Mouse (Mus musculus) midbrain, embryonic 15.5 days (tissue): ENCODE results near the gene Taar6. TPM values are rescaled to one million over a fixed set of nuclear protein-coding genes. Genes with fewer than 3 reads are reported as not detected.

Experiments
- ATAC-seq: fragments of 200-750 bp; cut with Nextera tagmentation; replicated peaks from 2 replicates; pipeline ENCODE4 v1.8.0; 2017; ENCODE audit warnings: moderate TSS enrichment
- H3K27ac ChIP-seq: fragments of 300-500 bp; sonication (generic); 2 replicates; pipeline ENCODE4 v1.5.1; 2015; ENCODE audit warnings: mild to moderate bottlenecking, inconsistent platforms
- H3K27me3 ChIP-seq: fragments of 300-500 bp; sonication (generic); replicated peaks from 2 replicates; pipeline ENCODE4 v1.6.1; 2015; ENCODE audit warnings: inconsistent platforms
- H3K36me3 ChIP-seq: fragments of 300-500 bp; sonication (generic); replicated peaks from 2 replicates; pipeline ENCODE4 v1.6.1; 2015; ENCODE audit warnings: inconsistent platforms
- H3K4me1 ChIP-seq: fragments of 300-500 bp; sonication (generic); 2 replicates; pipeline ENCODE4 v1.6.1; 2015; ENCODE audit warnings: inconsistent platforms
- H3K4me2 ChIP-seq: fragments of 300-500 bp; sonication (generic); 2 replicates; pipeline ENCODE4 v1.6.1; 2015; ENCODE audit warnings: inconsistent platforms, mild to moderate bottlenecking, moderate library complexity
- H3K4me3 ChIP-seq: fragments of 300-500 bp; sonication (generic); 2 replicates; pipeline ENCODE4 v1.5.1; 2015; ENCODE audit warnings: mild to moderate bottlenecking, inconsistent platforms
- H3K9ac ChIP-seq: fragments of 300-500 bp; sonication (generic); 2 replicates; pipeline ENCODE4 v1.6.1; 2015; ENCODE audit warnings: mild to moderate bottlenecking, inconsistent platforms
- H3K9me3 ChIP-seq: fragments of 300-500 bp; sonication (generic); 2 replicates; pipeline ENCODE4 v1.6.1; 2016; ENCODE audit warnings: inconsistent platforms
- WGBS: fragments of 180-500 bp; shearing (Covaris S2); methylation state at CpG from one replicate; pipeline ENCODE4 v1.1.7; 2015; ENCODE audit warnings: mixed read lengths; 5-methylcytosine and 5-hydroxymethylcytosine counted together
- polyA plus RNA-seq: library from polyadenylated mRNA; unstranded; fragments of >200 nt; fragmentation: Nextera tagmentation; extraction: Ambion mirVana; gene quantifications from 2 replicates; pipeline ENCODE4 v1.2.1, GENCODE M21; 2015

The Taar6 gene
- polyA plus RNA-seq, 1 experiment from 2014 or later: not detected

DNA sequence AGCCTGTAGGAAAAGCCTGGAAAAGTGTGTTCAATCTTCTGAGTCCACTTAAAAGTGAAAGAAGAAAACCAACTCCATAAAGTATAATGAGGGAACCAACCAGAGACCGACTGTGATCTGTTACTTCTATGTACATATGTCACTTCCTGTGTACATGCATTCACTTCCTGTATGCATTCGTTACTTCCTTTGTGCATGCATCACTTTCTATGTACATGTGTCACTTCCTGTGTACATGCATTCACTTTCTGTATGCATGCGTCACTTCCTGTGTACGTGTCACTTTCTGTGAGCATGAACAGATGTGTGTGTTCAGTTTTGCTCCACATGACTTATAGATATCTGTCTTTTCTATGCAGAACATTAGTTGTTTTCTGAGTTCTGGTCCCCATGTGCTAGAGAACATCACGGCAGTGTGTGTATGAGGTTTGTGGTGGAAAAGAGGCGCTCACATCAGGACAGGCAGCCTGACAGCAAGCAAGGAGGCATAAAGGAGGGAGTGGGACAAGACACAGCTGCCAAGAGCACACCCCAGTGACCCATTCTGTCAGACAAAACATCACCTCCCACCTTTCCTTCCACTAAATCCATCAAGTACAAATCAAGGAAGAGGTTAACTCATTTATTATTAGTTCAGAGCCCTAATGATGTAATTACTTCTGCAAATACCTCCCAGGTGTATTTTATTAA, 20.4 kb downstream of the Taar6 start:
- Histone ChIP-seq H3K36me3 (no peaks in the 10 kb centered on the region), H3K4me3 (no peak overlapping the region), H3K27me3 (no peaks in the 10 kb centered on the region), H3K9ac (no peak overlapping the region), H3K9me3 (no peaks in the 10 kb centered on the region), H3K4me2 (no peak overlapping the region), H3K4me1 (no peaks in the 10 kb centered on the region), H3K27ac (no peak overlapping the region)
- 93% methylated on average over 6 of the region's 6 CpGs for WGBS
- no peak for ATAC-seq

DNA sequence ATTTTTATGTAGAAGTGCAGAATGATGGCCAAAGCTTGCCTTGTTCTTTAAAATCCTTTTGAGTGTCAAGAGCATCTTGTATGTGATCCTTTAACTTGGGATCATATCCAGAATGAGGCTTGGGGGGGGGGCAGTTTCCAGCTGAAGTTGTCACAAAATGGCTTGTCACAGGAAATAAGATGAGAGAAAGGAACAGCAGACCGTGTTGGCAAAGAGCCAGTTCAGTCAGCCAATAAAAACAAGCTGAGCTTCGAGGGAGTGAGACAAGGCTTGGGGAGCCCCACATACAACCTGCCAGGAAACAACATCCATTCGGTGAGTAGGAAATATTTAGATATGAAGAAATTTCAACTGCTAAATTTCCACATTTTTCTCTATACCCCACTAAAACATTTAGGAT, 22.0 kb downstream of the Taar6 start:
- Histone ChIP-seq H3K27ac (no peak overlapping the region), H3K4me2 (no peak overlapping the region), H3K9me3 (no peaks in the 10 kb centered on the region), H3K4me3 (no peak overlapping the region), H3K36me3 (no peaks in the 10 kb centered on the region), H3K27me3 (no peaks in the 10 kb centered on the region), H3K9ac (no peak overlapping the region), H3K4me1 (no peaks in the 10 kb centered on the region)
- WGBS: 59% methylated on average over 3 of the region's 3 CpGs
- ATAC-seq: no peak

DNA sequence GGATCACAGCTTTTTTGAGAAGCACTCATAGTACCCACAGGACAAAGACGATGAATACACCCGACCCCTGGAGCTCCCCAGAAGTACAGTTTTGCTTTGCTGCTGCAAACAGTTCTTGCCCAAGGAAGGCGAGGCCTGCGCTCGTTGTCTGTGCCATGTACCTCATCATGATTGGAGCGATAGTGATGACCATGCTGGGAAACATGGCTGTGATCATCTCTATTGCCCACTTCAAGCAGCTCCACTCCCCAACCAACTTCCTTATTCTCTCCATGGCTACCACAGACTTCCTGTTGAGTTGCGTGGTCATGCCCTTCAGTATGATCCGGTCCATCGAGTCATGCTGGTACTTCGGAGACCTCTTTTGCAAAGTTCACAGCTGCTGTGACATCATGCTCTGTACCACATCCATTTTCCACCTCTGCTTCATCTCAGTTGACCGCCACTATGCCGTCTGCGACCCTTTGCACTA, 25.0 kb downstream of the Taar6 start, which contains the start of gene Taar4:
Taar4 (plus strand) TSS at position 51 of the 472 bp plus-strand sequence.
- no peak within 1 kb of the TSS for H3K4me2 ChIP-seq
- no peaks in the 10 kb centered on the region for H3K4me1 ChIP-seq
- H3K27ac ChIP-seq: no peak within 1 kb of the TSS
- 96% methylated on average over 13 of the region's 13 CpGs for WGBS
- no peak within 1 kb of the TSS for H3K4me3 ChIP-seq
- no peak for ATAC-seq
- no peak within 1 kb of the TSS for H3K9ac ChIP-seq
- H3K9me3 ChIP-seq: no peaks in the 10 kb centered on the region
- no peaks in the 10 kb centered on the region for H3K27me3 ChIP-seq
- no peaks in the 10 kb centered on the region for H3K36me3 ChIP-seq

DNA sequence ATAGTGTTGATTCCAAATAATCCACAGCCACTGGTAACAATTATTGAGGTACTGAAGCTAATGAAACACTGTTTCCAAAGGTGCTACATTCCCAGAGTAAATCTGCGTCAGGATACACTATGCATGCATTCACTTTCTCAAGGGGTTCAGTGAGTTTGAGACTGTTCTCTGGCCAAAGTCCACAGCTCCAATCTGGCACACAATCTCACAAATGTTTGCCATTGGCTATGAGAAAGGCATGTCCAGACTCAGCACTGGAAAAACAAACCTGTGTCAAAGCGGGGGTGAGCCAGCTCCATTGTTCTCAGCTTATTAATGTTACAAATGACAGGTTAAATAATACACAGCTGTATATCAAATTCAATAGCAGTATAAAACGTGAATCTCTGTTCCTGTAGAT, 26.4 kb downstream of the Taar6 start:
- H3K9ac ChIP-seq: no peak overlapping the region
- no peaks in the 10 kb centered on the region for H3K27me3 ChIP-seq
- no peaks in the 10 kb centered on the region for H3K36me3 ChIP-seq
- H3K27ac ChIP-seq: no peak overlapping the region
- H3K4me1 ChIP-seq: no peaks in the 10 kb centered on the region
- no peak overlapping the region for H3K4me3 ChIP-seq
- 71% methylated on average over 3 of the region's 3 CpGs for WGBS
- no peaks in the 10 kb centered on the region for H3K9me3 ChIP-seq
- no peak overlapping the region for H3K4me2 ChIP-seq
- ATAC-seq: no peak

DNA sequence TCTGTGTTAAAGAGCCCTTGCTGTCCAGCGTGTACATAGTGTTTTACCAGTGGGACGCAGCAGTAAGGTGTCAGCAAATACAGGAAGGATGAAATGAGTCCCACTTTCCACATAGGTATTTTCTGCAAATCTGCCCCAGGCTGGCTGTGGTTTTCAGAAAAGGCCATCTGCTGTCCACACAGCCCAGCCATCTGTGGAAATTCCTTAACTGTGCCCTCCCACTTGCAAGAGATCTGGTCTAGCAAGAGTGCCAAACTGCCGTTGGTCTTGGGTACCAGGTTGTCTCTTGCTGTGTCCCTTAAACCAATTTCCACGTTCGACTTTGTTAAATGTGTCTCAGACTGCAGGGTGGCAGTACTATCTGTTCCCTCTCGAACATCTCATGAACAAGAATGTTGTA, 33.7 kb downstream of the Taar6 start:
- Histone ChIP-seq H3K4me3 (no peak overlapping the region), H3K36me3 (no peaks in the 10 kb centered on the region), H3K9ac (no peak overlapping the region), H3K4me2 (no peak overlapping the region), H3K27ac (no peak overlapping the region), H3K4me1 (no peaks in the 10 kb centered on the region), H3K27me3 (no peaks in the 10 kb centered on the region), H3K9me3 (no peaks in the 10 kb centered on the region)
- ATAC-seq: no peak
- 89% methylated on average over 6 of the region's 6 CpGs for WGBS

DNA sequence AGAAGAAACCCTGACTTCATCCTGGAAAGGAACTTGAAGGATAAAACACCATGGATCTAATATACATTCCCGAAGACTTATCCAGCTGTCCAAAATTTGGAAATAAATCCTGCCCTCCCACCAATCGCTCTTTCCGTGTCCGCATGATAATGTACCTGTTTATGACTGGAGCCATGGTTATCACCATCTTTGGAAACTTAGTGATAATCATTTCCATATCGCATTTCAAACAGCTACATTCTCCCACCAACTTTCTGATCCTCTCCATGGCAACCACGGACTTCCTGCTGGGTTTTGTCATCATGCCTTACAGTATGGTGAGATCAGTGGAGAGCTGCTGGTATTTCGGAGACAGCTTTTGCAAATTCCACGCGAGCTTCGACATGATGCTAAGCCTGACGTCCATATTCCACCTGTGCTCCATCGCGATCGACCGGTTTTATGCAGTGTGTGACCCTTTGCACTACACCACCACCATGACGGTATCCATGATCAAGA, 35.9 kb downstream of the Taar6 start, which contains the start of gene Taar3:
Taar3 (plus strand) TSS at position 51 of the 498 bp plus-strand sequence.
- no peak for ATAC-seq
- Histone ChIP-seq H3K27me3 (no peaks in the 10 kb centered on the region), H3K36me3 (no peaks in the 10 kb centered on the region), H3K9ac (no peak within 1 kb of the TSS), H3K4me1 (no peaks in the 10 kb centered on the region), H3K9me3 (no peaks in the 10 kb centered on the region), H3K4me2 (no peak within 1 kb of the TSS), H3K27ac (no peak within 1 kb of the TSS), H3K4me3 (no peak within 1 kb of the TSS)
- WGBS: 82% methylated on average over 16 of the region's 16 CpGs

DNA sequence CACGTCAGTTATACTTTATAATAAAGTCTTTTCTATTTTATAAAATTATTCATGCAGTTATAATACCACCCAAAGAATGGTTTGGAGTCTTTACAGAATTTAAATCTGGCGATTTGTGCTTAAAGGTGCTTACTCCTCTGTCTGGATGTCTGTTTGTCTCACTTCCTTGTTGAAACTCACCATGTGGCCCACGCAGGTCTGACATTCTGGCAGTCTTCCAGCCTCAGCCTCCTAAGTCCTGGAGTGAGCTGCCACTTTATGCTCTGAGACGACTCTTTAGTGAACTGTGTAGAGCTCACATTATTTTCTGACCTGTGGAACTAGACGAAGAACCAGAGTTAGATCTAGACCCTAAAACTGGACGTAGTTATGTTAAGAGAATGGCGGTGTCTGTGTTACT, 37.4 kb downstream of the Taar6 start:
- Histone ChIP-seq H3K9me3 (no peaks in the 10 kb centered on the region), H3K4me2 (no peak overlapping the region), H3K27ac (no peak overlapping the region), H3K9ac (no peak overlapping the region), H3K4me3 (no peak overlapping the region), H3K27me3 (no peaks in the 10 kb centered on the region), H3K36me3 (no peaks in the 10 kb centered on the region), H3K4me1 (no peaks in the 10 kb centered on the region)
- no peak for ATAC-seq
- 61% methylated on average over 7 of the region's 7 CpGs for WGBS

DNA sequence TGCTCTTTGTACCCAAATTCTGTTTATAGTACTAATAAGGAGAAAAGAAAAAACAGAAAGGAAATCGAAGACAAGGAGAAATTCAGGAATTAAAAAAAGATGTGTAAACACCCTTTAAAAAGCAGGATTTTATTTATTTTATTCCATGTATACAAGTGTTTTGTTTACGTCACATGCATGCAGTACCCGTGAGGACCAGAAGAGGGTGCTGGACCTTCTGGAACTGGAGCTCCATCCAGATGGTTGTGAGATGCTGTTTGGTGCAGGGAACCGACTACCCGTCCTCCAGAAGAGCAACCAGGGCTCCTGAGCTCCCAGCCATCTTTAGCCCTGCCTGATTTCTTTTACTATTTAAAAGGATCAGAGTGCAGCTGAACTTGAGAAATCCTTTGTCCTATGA, 43.0 kb downstream of the Taar6 start:
- no peaks in the 10 kb centered on the region for H3K27me3 ChIP-seq
- H3K9ac ChIP-seq: no peak overlapping the region
- no peak overlapping the region for H3K27ac ChIP-seq
- no peak for ATAC-seq
- H3K4me2 ChIP-seq: no peak overlapping the region
- H3K9me3 ChIP-seq: no peaks in the 10 kb centered on the region
- no peaks in the 10 kb centered on the region for H3K36me3 ChIP-seq
- peaks cover 2% of the 10 kb centered on the region; the same call in 1 of the 2 replicates for H3K4me1 ChIP-seq
- H3K4me3 ChIP-seq: no peak overlapping the region
- 81% methylated on average over 5 of the region's 5 CpGs for WGBS

DNA sequence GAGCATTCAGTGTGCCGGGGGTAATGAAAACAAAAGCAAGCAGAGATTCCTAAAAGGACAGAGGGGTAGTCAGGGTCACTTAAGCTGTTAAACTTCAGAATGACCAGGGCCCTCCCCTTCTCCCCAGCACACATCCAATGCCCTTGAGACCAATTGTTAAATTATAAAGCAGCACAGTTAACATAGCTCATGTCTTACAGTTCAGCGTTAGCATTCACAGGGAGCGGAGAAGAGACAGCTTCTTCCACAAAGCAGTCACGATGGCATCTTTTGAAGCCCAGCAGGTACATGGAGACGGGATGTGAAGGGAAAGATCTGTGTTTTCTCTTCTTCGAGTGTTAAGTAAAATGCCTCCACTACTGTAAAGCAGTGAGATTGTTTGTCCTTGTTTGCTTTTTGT, 47.1 kb downstream of the Taar6 start, which contains the start of gene Taar2:
Taar2 (plus strand) TSS at position 261 of the 400 bp plus-strand sequence.
- ATAC-seq: peak; percentile 75; the same call in 1 of the 2 replicates
- 39% methylated on average over 6 of the region's 6 CpGs for WGBS

DNA sequence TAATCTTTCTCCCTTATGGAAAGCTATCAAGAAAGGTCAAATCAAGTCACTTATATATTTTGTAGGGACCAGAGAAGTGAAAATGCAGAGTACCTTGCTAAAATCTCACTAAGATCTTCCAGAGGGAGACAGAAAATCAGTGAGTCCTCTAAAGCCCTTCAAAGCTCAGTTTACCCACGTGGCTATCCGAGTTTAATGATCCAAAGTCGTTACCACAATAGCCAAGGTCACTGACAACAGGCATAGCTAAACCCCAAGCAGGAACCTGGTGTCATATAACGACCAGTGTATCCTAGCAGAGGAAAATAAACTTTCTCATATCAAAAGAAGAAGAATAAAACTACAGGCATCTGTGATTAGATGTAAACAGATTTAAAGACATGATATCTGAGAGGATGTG, 47.8 kb downstream of the Taar6 start:
- H3K27ac ChIP-seq: no peak overlapping the region
- H3K4me3 ChIP-seq: no peak overlapping the region
- ATAC-seq: no peak
- no peak overlapping the region for H3K9ac ChIP-seq
- peaks cover 2% of the 10 kb centered on the region; the same call in 1 of the 2 replicates for H3K4me1 ChIP-seq
- 49% methylated on average over 4 of the region's 4 CpGs for WGBS
- no peak overlapping the region for H3K4me2 ChIP-seq
- no peaks in the 10 kb centered on the region for H3K9me3 ChIP-seq
- H3K27me3 ChIP-seq: no peaks in the 10 kb centered on the region
- no peaks in the 10 kb centered on the region for H3K36me3 ChIP-seq

More for the DNA sequence above, 47.1 kb downstream of the Taar6 start, which contains the start of gene Taar2:
- Histone ChIP-seq H3K27ac (no peak within 1 kb of the TSS), H3K36me3 (no peaks in the 10 kb centered on the region), H3K9me3 (no peaks in the 10 kb centered on the region), H3K9ac (no peak within 1 kb of the TSS), H3K27me3 (no peaks in the 10 kb centered on the region), H3K4me2 (peak within 1 kb of the TSS; percentile 18; the same call in 1 of the 2 replicates), H3K4me1 (peaks cover 2% of the 10 kb centered on the region; the same call in 1 of the 2 replicates), H3K4me3 (no peak within 1 kb of the TSS)
